Mouse (Mus musculus) cerebellum, adult 2 months (tissue): ENCODE results near the gene Pacs2.

Experiments used
- CTCF ChIP-seq: fragments of 200-500 bp; IDR thresholded peaks from 2 replicates; pipeline ENCODE4 v1.5.1; 2011; ENCODE audit warnings: low read depth, mild to moderate bottlenecking, control low read depth, low read length, moderate library complexity, borderline replicate concordance; ENCODE audit not compliant: insufficient read depth
- POLR2A ChIP-seq: fragments of 200-500 bp; IDR thresholded peaks from 2 replicates; pipeline ENCODE4 v1.6.1; 2011; ENCODE audit warnings: low read length, control low read depth, borderline replicate concordance; ENCODE audit not compliant: insufficient read depth

DNA sequence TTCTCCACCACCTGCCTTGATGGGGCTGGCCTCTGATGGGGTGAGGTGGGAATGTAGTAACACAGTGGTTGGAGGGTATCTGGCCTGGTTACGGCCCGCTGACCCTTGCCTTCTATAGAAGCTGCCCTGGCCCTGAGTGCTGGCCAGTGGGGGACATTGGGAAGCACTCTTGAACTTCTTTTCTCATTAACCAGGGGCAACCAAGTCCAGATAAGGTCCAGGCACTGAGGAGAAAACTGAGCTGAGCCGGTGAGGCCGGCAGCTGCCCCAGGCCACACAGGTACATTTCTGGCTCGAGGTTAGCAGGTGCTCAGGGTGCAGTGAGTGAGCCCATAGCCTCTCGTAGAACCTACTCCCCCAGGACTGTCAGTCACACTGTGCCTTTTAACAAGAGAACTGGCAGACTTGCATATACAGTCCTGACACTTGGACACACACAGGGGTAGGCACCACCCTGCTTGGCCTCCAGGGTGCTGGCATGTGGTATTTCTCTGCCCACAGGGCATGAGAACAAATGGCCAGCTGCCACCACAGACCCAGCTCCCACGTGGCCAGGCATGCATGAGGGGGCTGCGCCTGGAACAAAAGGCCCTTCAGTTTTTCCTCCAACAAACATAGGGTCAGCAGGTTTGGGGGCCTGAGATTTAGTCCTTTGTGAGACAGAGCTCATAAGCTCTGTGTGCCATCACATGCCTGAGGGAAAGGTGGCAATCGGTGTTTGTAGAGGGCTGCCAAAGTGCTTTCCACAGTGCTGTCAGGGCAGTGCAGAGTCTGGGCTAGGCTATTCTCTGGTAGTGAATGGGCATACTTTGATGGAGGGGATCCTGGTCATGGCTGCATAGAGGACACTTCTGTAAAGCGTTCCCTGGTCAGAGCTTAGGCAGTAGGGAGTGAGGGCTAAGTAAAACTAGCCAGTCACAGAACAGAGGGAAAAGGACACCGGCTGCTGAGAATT is 18.3 kb downstream of the Pacs2 start:
- no peak for TF ChIP-seq POLR2A
- no peak for TF ChIP-seq CTCF
